Mouse (Mus musculus) lung, postnatal 10 days (tissue): ENCODE measurements around the gene Papss2.

Experiments used
- DNase-seq: peaks from one replicate; pipeline ENCODE4 v3.0.0; 2021

Papss2 gene

DNA sequence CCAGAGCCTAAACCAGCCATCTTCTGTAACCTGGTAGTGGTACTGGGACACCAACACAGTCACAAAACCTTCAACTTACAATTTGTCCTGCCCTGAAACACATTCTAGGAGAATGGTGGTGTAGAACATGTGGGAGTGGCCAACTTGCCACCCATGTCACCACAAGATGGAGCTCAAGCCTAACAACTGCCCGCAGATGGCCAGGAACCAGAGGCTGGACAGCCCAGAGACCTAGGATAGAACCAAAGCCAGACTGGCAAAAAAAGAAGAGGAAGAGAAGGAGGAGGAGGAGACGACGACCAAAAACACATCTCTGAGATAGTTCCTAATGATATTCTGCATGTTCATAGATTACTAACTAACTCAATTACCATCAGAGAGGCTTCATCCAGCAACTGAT is 119.6 kb downstream of the Papss2 start:
- DNase-seq, result peak; percentile 89

DNA sequence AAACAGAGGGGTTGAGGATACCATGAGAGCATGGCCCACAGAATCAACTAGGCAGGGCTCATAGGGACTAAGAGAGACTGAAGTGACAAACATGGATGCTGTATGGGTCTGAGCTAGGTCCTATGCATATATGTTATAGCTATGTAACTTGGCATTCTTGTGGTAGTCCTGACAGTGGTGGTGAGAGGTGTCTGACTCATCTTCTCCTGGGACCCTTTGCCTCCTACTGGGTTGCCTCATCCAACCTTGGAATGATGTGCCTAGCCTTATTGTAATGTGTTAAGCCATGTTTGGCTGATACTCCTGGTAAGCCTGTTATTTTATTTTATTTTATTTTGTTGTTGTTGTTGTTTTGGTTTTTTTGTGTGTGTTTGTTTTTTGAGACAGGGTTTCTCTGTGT is 120.1 kb downstream of the Papss2 start:
- no peak for DNase-seq
